Mouse (Mus musculus) activated CD4-positive, CD25-positive, alpha-beta regulatory T cell, adult 4 months (primary cell): ENCODE results near the gene Cfap97d1. TPM values are rescaled to one million over a fixed set of nuclear protein-coding genes. Genes with fewer than 3 reads are reported as not detected.

Source experiments
- ATAC-seq: one replicate; pipeline ENCODE4 v1.8.0; 2017
- polyA plus RNA-seq, 2 experiments: library from polyadenylated mRNA; unstranded; fragments of 100-300 nt; shearing (Covaris generic); gene quantifications; one replicate each; pipeline ENCODE4 v1.2.1; 2017

Gene Cfap97d1
- polyA plus RNA-seq, 2 experiments from 2014 or later = not detected

GRCm38 (mm10) chr11:102039487-102040137 is 55.5 kb downstream of the Cfap97d1 start:
- ATAC-seq = no peak

GRCm38 (mm10) chr11:102040138-102040524 is 56.1 kb downstream of the Cfap97d1 start:
- ATAC-seq = no peak

GRCm38 (mm10) chr11:102040646-102041045 is 56.6 kb downstream of the Cfap97d1 start:
- ATAC-seq = no peak

GRCm38 (mm10) chr11:102041350-102041949 is 57.4 kb downstream of the Cfap97d1 start, which contains the start of gene Cd300lg:
Gene Cd300lg (plus strand): TSS chr11:102041509.
- no peak for ATAC-seq

Other genes starting within 250 kb of the Cfap97d1 start
- 1 to 10 TPM in 1 of 2 experiments, not detected in 1; 1.0 TPM for gene Etv4, start 198.9 kb upstream of the Cfap97d1 start, polyA plus RNA-seq
- not detected for gene Meox1, start 89.9 kb upstream of the Cfap97d1 start, polyA plus RNA-seq
- not detected for gene Sost, start 17.3 kb upstream of the Cfap97d1 start, polyA plus RNA-seq
- gene Dusp3, start 2.7 kb downstream of the Cfap97d1 start, polyA plus RNA-seq = 1 to 10 TPM; 1.3 to 1.9 TPM
- under 1 TPM in 1 of 2 experiments, not detected in 1; 0.36 TPM for gene Mpp3, start 44.2 kb downstream of the Cfap97d1 start, polyA plus RNA-seq
- under 1 TPM in 1 of 2 experiments, not detected in 1; 0.13 TPM for gene Cd300lg, start 57.2 kb downstream of the Cfap97d1 start, polyA plus RNA-seq
- gene Mpp2, start 104.2 kb downstream of the Cfap97d1 start, polyA plus RNA-seq = 1 to 10 TPM; 2.5 to 3.7 TPM
- gene Ppy, start 117.0 kb downstream of the Cfap97d1 start, polyA plus RNA-seq = not detected
- gene Pyy, start 123.6 kb downstream of the Cfap97d1 start, polyA plus RNA-seq = not detected
- gene Nags, start 161.2 kb downstream of the Cfap97d1 start, polyA plus RNA-seq = not detected
- gene Tmem101, start 172.1 kb downstream of the Cfap97d1 start, polyA plus RNA-seq = 10 to 100 TPM; 13.5 to 15.4 TPM
- 10 to 100 TPM; 44.8 to 78.5 TPM for gene Lsm12, start 201.0 kb downstream of the Cfap97d1 start, polyA plus RNA-seq
- gene G6pc3, start 205.3 kb downstream of the Cfap97d1 start, polyA plus RNA-seq = 10 to 100 TPM; 24.6 to 36.3 TPM
- gene Hdac5, start 245.9 kb downstream of the Cfap97d1 start, polyA plus RNA-seq = 1 to 10 TPM; 6.0 to 9.3 TPM